Mouse (Mus musculus): ENCODE results near the gene Dck. TPM values are rescaled to one million over a fixed set of nuclear protein-coding genes. Genes with fewer than 3 reads are reported as not detected.
"Not testable (repeated sequence)": the region's sequence is repeated elsewhere in the genome, so short reads cannot be mapped to it uniquely, and the experiment has no call there.

Dck gene
- 4.6 and 6.7 TPM in 2 replicates for total RNA-seq (2021)
- long read RNA-seq, transcript Dck-201 (7 exons, 3,078 nt), result major isoform, 6 of 6 reads
- long read RNA-seq, partial matches to known transcripts, result 0 of 6 reads
- long read RNA-seq, other reads (novel, unspliced or antisense), result 0 of 6 reads

GRCm38 (mm10) chr5:88764987-88765481 is at the start of gene Dck:
Dck (plus strand) TSS chr5:88764996.
- peak; percentile 100 for DNase-seq

- DNase-seq, result no peak
Observed at GRCm38 (mm10) chr5:88716983-88717382, 47.8 kb upstream of the Dck start.

- peak; percentile 100 for DNase-seq
Observed at GRCm38 (mm10) chr5:88720116-88721002, 44.4 kb upstream of the Dck start, which contains the start of gene Mob1b. Mob1b (plus strand) TSS chr5:88720855.

- no peak for DNase-seq
Observed at GRCm38 (mm10) chr5:88721003-88721475, 43.8 kb upstream of the Dck start.

- peak; percentile 50 for DNase-seq
Observed at GRCm38 (mm10) chr5:88721565-88722212, 43.1 kb upstream of the Dck start.

GRCm38 (mm10) chr5:88722213-88722600 is 42.6 kb upstream of the Dck start:
- peak; percentile 50 for DNase-seq

GRCm38 (mm10) chr5:88724030-88724429 is 40.8 kb upstream of the Dck start:
- no peak for DNase-seq

GRCm38 (mm10) chr5:88727593-88728144 is 37.1 kb upstream of the Dck start:
- DNase-seq, result no peak

GRCm38 (mm10) chr5:88734786-88735185 is 30.0 kb upstream of the Dck start:
- peak; percentile 5 for DNase-seq

GRCm38 (mm10) chr5:88741065-88741464 is 23.7 kb upstream of the Dck start:
- DNase-seq, result not testable (repeated sequence)

- no peak for DNase-seq
Observed at GRCm38 (mm10) chr5:88747774-88748173, 17.0 kb upstream of the Dck start.

- no peak for DNase-seq
Observed at GRCm38 (mm10) chr5:88753199-88753598, 11.6 kb upstream of the Dck start.

GRCm38 (mm10) chr5:88762611-88763010 is 2.2 kb upstream of the Dck start:
- DNase-seq, result no peak

- DNase-seq, result no peak
Observed at GRCm38 (mm10) chr5:88764430-88764986, 288 bp upstream of the Dck start.

GRCm38 (mm10) chr5:88765587-88765986 is 791 bp downstream of the Dck start:
- DNase-seq, result no peak

- no peak for DNase-seq
Observed at GRCm38 (mm10) chr5:88766121-88766520, 1.3 kb downstream of the Dck start.

- no peak for DNase-seq
Observed at GRCm38 (mm10) chr5:88766863-88767262, 2.1 kb downstream of the Dck start.

- no peak for DNase-seq
Observed at GRCm38 (mm10) chr5:88768201-88768600, 3.4 kb downstream of the Dck start.

GRCm38 (mm10) chr5:88782072-88782765 is 17.4 kb downstream of the Dck start:
- DNase-seq, result no peak

- DNase-seq, result no peak
Observed at GRCm38 (mm10) chr5:88785059-88785458, 20.3 kb downstream of the Dck start.

- DNase-seq, result no peak
Observed at GRCm38 (mm10) chr5:88790675-88791074, 25.9 kb downstream of the Dck start.

Data from adrenal gland, postnatal 25 days (tissue).